Mouse (Mus musculus) lung, postnatal 14 days (tissue): Measurements from ENCODE around the gene Krtap5-3.
"Not testable (repeated sequence)": the region's sequence is repeated elsewhere in the genome, so short reads cannot be mapped to it uniquely, and the experiment has no call there.

Experiments
- DNase-seq: peaks from one replicate; pipeline ENCODE4 v3.0.0; 2021

Krtap5-3 gene

DNA sequence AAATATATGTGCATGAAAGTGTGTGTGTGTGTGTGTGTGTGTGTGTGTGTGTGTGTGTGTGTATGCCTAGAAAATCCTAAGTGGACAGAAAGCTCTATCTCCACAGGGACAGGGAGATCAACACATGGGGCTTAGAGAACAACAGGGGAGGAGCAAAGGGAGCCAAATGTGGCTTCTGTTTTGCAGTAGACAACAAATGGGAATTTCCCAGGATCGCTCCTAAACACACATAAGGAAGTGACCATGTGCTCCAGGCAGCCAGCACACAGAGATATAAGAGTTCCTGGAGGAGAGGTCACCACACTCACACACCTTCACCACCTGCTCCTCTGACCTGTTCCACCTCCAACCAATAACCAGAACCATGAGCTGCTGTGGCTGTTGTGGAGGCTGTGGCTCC, at the start of gene Krtap5-3:
Gene Krtap5-3 (plus strand): TSS at position 301 of the 400 bp plus-strand sequence.
- DNase-seq = no peak

DNA sequence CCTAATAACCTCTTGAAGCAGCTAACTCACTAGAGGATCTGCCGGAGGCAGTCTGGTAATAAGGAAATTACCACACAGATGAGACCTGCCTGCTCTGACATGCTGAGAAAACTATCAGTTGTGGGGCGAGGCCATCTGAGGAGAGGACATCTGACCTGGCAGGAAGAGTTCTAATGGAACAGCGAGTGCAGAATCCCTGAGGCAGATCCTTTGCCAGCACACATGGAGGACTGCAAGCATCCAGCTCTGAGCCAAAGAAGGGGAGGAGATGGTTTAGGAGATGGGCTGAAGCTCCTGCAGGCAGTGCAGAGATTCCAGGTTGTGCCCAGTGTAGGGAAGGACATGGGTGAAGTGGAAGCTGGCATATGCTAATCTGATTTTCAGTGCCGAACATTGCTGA, 49.0 kb upstream of the Krtap5-3 start:
- no peak for DNase-seq

DNA sequence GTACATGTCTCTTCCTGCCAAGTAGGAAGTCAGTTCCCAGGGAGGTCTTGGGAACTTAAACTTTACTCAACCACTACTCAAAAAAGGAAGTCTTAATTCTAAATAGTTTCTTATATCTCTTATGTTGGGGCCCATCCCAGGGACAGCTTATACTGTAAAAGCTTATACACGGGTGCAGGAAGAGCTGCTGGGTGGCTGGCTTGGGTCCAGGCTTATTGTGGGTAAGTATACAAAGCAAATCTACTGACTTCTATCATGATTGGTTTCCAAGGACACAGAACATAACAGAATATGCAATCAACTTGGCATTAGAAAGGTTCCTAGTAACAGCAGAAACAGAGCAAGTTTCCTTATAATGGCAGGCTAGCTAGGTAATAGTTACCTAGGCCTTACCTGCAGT, 45.9 kb upstream of the Krtap5-3 start:
- no peak for DNase-seq

DNA sequence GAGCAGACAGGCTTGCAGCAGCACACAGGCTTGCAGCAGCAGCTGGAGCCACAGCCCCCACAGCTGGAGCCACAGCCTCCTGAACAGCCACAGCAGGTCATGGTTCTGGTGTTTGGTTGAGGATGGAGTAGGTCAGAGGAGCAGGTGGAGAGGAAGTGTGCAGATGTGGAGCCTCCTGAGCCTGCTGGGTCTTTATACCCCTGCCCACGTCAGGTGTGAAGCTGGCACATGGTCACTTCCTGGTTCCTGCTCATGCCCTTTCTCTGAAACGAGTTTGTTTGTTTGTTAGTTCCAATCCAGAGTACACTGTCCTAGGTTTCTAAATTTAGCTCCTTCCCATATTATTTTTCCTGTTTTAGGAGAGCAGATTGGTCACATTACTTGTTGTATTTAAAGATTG, 44.2 kb upstream of the Krtap5-3 start, which contains the start of gene Gm29735:
Gene Gm29735 (minus strand): TSS at position 101 of the 400 bp plus-strand sequence.
- DNase-seq = not testable (repeated sequence)

DNA sequence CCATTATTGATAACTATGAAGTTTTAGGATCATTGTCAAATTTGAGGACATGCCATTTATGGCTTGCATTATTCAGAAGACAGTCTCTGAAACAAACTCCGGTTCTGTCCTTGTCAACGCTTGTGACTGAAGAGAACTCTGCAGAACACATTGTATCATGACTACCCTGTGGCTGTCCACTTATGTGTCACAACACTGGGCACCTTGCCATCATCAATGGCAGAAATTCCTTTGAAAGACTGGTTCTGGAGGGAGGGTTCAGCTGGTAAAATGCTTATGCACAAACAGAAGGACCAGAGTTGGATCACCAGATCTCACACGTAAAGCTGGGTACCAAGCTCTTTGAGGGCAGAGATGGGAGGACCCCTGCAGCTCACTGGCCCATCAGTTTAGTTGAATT, 41.8 kb upstream of the Krtap5-3 start:
- no peak for DNase-seq

DNA sequence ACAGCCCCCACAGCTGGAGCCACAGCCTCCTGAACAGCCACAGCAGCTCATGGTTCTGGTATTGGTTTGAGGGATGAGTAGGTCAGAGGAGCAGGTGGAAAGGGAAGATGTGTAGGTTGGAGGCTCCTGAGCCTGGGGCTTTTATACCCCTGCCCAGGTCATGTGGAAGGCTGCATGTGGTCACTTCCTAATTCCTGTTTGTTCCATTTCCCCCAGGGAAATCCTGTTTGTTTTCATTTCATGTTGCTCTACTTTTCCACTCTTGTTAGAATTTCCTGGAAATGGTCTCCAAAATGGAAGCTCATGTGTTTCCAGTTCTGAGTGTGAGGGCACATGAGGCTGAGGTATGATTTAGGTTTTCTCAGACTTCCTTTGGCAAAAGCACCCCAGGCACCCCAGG, 35.5 kb upstream of the Krtap5-3 start, which contains the start of gene Gm4553:
Gene Gm4553 (minus strand): TSS at position 101 of the 400 bp plus-strand sequence.
- not testable (repeated sequence) for DNase-seq

DNA sequence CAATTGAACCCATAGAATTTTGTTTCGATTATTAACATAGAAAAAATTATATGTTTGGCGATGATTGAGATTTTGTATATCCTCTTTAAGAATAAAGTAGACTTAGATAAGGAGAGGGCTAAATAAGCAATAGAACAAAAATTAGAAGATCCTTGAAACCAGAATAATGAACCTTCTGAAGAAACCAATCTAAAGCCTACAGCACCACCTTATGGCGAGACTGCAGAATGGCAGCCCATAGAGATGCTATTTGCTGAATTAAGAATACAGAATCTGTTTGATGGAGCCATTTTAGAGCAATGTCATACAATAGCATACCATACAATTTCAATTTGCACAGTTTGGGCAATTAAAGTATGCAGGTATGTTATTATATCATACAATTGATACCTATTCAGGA, 31.3 kb upstream of the Krtap5-3 start:
- no peak for DNase-seq

DNA sequence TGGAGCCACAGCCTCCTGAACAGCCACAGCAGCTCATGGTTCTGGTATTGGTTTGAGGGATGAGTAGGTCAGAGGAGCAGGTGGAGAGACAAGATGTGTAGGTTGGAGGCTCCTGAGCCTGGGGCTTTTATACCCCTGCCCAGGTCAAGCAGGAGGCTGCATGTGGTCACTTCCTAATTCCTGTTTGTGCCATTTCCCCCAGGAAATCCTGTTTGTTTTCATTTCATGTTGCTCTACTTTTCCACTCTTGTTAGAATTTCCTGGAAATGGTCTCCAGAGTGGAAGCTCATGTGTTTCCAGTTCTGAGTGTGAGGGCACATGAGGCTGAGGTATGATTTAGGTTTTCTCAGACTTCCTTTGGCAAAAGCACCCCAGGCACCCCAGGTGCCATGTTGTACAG, 25.3 kb upstream of the Krtap5-3 start, which contains the start of gene Krtap5-2:
Gene Krtap5-2 (minus strand): TSS at position 101 of the 400 bp plus-strand sequence.
- not testable (repeated sequence) for DNase-seq

DNA sequence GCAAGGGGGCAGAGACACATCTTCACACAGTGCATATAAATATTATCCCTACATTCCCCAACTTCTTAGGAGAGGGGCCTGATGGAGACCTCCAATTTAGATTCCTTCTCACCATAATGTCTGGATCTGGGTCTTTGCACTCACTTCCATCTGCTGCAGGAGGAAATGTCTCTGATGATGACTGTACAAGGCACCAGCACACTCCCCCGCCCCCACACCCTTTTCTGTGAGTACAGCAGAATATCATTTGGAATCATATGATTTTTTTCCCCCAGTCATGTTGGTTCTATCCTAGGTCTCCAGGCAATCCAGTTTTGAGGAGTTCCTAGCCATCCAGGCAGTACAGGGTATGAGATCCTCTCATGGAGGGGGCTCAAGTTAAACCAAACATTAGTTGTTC, 22.5 kb upstream of the Krtap5-3 start:
- DNase-seq = no peak

DNA sequence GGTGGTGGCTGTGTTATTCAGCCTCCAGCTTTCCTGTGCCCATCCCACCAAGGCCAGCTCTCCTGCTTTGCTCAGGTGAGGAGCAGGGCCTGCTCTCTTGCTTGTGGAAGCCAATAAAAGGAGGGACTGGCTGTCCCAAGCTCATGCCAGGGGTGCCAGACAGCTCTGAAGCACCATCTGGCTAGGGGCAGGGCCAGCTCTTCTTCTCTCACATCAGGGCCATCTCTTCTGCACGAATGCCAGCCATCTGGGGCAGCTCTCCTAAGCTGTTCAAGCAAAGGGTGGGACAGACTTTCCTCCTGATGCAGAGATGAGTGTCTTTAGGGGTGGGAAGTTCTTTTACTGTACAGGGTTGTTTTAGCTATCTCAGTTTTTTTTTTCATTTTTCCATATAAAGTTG, 20.1 kb upstream of the Krtap5-3 start:
- no peak for DNase-seq

DNA sequence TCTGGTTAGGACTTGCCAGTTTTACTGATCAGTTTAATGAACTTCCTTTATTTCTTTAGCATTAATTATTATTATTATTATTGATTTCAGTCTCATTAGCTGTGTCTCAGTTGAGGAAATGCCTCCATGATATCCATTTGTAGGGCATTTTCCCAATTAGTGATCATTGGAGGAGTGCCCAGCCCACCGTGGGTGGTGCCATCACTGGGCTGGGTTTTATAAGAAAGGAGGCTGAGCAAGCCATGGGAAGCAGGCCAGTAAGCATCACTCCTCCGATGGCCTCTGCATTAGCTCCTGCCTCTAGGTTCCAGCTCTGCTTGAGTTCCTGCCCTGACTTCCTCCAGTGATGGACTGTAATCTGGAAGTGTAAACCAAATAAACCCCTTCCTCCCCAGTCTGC, 13.0 kb upstream of the Krtap5-3 start:
- DNase-seq = no peak

DNA sequence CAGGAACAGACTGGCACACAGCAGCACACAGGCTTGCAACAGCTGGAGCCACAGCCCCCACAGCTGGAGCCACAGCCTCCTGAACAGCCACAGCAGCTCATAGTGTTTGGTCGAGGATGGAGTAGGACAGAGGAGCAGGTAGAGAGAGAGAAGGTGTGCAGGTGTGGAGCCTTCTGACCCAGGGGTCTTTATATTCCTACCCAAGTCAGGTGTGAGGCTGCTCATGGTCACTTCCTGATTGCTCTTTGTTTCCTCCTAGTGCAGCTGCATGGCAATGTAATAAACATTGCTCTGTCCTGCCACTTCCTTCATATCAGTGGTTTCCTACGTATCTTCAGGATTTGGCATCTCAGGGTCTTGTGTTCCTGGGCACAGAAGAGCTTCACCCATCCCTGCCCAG, 10.9 kb upstream of the Krtap5-3 start, which contains the start of gene Gm10153:
Gene Gm10153 (minus strand): TSS at position 101 of the 400 bp plus-strand sequence.
- no peak for DNase-seq

DNA sequence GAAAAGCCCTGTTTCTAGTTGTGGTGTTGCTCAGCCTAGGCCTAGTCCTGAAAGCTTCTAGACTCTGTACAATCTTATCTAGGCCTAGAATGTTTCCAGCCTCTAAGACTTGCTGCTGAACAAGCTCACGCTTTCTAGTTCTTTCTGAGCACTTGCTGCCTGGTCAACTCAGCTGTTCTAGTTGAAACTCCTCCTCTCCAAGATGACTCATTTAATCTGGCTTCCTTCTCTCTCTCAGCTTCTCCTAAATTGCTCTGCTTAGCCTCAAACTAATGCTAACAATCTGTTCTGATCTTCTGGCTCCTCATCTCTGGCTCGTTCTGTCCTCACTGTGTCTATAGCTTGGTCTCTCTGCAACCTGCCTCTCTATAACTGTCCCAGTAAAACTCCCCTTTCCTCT, 2.4 kb upstream of the Krtap5-3 start:
- DNase-seq = no peak

DNA sequence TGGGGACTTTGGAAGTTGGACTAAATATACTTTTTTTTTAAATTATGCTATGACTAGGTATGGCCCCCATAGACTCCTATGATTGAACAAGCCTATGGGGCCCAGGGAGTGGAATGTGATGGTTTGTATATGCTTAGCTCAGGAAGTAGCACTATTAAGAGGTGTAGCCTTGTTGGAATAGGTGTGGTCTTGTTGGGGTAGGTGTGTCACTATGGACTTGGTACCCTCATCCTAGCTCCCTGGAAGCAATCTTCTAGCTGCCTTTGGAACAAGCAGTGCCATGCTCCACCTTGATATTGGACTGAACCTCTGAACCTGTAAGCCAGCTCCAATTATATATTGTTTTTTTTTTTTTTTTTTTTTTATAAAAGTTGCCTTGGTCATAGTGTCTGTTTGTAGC, 4.3 kb downstream of the Krtap5-3 start:
- no peak for DNase-seq

DNA sequence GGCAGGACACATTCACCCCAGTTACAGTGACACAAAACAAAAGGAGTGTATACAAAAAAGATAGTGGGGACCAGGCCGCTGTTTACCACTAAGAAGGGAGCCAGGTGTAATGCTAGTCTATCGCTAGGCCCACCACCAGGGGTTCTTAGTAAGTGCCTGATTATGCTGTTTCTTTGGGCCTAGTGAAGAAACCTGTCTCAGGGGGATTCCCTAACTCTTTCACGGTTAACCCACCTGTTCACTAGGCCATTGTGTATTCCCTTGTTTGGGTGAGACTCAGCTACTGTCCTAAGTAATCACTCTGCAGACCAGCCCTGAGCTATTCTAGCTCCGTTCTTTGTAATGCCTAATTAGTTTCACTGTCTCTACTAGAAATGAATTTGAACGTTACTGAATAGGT, 5.7 kb downstream of the Krtap5-3 start:
- DNase-seq = not testable (repeated sequence)

DNA sequence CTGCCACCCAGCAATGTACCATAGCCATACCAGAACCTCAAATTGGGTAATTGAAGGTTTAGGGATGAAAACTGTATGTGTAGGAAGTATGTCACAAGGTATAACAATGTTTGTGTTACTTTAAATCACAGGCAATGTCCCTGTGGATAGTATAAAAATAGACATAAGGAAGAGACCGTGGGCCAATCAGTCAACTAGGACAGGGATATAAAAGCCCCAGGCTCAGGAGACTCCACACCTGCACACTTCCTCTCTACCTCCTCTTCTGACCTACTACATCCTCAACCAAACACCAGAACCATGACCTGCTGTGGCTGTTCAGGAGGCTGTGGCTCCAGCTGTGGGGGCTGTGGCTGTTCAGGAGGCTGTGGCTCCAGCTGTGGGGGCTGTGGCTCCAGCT, 10.4 kb downstream of the Krtap5-3 start, which contains the start of gene Gm7579:
Gene Gm7579 (plus strand): TSS at position 301 of the 400 bp plus-strand sequence.
- no peak for DNase-seq

DNA sequence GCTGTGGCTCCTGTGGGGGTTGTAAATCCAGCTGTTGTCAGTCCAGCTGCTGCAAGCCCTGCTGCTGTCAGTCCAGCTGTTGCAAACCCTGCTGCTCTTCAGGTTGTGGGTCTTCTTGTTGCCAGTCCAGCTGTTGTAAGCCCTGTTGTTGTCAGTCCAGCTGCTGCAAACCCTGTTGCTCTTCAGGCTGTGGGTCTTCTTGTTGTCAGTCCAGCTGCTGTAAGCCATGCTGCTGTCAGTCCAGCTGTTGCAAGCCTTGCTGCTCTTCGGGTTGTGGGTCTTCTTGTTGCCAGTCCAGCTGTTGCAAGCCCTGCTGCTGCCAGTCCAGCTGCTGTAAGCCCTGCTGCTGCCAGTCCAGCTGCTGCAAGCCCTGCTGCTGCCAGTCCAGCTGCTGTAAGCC, 11.0 kb downstream of the Krtap5-3 start:
- DNase-seq = not testable (repeated sequence)

DNA sequence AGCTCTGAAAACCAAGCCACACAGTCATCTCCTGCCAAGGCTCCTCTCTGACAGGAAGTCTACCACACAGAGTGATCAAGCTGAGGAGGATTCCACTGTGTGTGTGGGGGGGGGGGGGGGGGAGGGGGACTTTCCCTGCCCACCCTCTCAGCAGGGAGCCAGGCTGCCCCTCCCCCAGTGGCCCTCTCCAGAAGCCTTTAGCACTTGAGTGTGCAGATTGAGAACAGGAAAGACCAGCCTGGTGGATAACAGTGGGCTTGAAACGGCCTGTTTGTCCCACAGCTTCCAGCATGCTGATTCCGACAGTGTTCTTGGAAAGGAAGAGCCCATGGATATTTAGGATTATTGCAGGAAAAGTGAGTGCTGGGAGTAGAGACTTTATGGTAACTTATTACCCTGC, 23.4 kb downstream of the Krtap5-3 start:
- DNase-seq = no peak

DNA sequence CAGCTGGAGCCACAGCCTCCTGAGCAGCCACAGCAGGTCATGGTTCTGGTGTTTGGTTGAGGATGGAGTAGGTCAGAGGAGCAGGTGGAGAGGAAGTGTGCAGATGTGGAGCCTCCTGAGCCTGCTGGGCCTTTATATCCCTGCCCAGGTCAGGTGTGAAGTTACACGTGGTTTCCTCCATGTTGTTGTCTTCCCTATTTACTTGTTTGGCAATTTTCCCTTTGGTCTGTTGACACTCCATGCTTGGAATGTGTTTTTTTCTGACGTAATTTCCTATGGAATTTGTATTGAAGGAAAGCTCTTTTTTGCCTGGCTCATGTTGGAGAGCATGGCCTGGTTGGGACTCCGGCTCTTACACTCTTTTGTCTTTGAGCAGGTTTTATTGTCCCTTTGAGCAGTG, 28.7 kb downstream of the Krtap5-3 start, which contains the start of gene Krtap5-5:
Gene Krtap5-5 (minus strand): TSS at position 101 of the 400 bp plus-strand sequence.
- DNase-seq = not testable (repeated sequence)

DNA sequence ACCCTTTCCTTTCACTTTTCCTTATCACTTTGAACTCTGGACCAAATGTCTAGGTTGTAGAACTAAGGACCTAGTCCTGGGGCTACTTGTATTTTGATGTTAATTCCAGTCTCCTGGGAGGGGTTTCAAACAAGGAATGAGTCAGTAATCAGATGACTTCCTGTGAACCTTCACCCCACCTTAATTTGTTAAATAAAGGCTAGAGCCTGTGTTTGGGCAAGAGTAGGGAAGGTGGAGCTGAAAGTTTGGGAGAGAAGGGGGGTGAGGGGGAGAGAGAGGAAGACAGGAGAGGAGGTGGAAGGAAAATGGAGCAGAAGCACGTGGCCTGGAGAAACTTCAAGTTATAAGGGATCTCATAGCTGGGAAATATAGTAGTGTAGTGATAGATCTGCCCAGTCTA, 30.4 kb downstream of the Krtap5-3 start:
- no peak for DNase-seq

DNA sequence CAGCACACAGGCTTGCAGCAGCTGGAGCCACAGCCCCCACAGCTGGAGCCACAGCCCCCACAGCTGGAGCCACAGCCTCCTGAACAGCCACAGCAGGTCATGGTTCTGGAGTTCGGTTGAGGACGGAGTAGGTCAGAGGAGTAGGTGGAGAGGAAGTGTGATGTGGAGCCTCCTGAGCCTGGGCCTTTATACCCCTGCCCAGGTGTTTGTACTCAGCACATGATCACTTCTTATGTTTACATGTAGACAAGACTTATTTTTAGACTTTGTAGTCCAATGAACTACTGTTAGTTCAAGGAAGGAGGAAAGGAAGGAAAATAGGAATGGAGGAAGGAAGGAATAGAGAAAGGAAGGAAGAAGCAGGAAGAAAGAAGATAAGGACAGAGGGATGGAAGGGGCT, 39.8 kb downstream of the Krtap5-3 start, which contains the start of gene Gm40460:
Gene Gm40460 (minus strand): TSS at position 101 of the 400 bp plus-strand sequence.
- DNase-seq = no peak

DNA sequence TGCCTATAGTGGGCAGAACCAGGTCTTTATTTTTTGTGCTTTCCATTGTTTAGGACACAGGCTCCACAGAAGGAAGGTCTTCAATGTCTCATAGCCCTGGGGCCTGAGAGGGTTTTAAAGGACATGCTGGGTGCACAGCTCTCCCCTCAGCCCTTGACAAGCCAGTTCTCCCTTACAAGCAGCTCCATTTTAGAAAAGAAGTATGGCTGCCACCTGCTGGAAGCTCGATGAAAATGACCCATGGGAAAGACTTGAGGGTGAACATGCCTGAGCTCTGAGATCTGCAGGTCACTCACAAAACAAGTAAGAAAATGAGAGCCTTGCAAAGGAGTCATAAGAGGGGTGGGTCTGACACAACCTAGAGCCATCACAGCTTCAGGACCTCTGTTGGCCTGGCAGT, 48.7 kb downstream of the Krtap5-3 start:
- DNase-seq = peak; percentile 40
